Comparison of ENCODE assay signal across 14 mouse cellular contexts in genomic region chr15:3264293-3264692, GRCm38 (mm10). TPM values are rescaled to one million over a fixed set of nuclear protein-coding genes. Genes with fewer than 3 reads are reported as not detected.
"Had no signal": no experiment of that assay in that cellular context is flagged by ENCODE, and none has a peak within 500 bp of the region (broad histone marks: within the 10 kb centered on the region; RNA-seq: fewer than 3 reads in every experiment).

No protein-coding gene starts in this region.

- H3K27me3 ChIP-seq: kidney, embryonic 15.5 days; limb, embryonic 15.5 days; megakaryocyte, embryonic 14.5 days; neural tube, embryonic 12.5 days had no signal

- H3K4me1 ChIP-seq: megakaryocyte, embryonic 14.5 days had no signal

- H3K4me3 ChIP-seq: kidney, embryonic 15.5 days; left cerebral cortex, adult 2 months; limb, embryonic 15.5 days; megakaryocyte, embryonic 14.5 days; neural tube, embryonic 12.5 days had no signal

- H3K9me3 ChIP-seq: kidney, embryonic 15.5 days; limb, embryonic 15.5 days; megakaryocyte, embryonic 14.5 days; neural tube, embryonic 12.5 days had no signal

- ATAC-seq: intestine, embryonic 16.5 days had no signal

- DNase-seq: kidney, adult 2 months; kidney, postnatal 25 days; lung, adult 18-20 months; lung, postnatal 36 days; midbrain, embryonic 14.5 days had no signal

- H3K36me3 ChIP-seq: kidney, embryonic 15.5 days; limb, embryonic 15.5 days; neural tube, embryonic 12.5 days had no signal

- H3K27ac ChIP-seq: kidney, embryonic 15.5 days; left cerebral cortex, adult 2 months; limb, embryonic 15.5 days; liver, embryonic 14.5 days; neural tube, embryonic 12.5 days had no signal

- H3K9ac ChIP-seq: kidney, embryonic 15.5 days; limb, embryonic 15.5 days; liver, embryonic 14.5 days; neural tube, embryonic 12.5 days had no signal

- H3K4me2 ChIP-seq: kidney, embryonic 15.5 days; limb, embryonic 15.5 days; neural tube, embryonic 12.5 days had no signal

RNA-seq across cellular contexts. Expression of gene Ccdc152, which starts 39.0 kb away (rescaled TPM):
- total RNA-seq: layer of hippocampus, postnatal 25 days; left cerebral cortex, adult 2 months; left cerebral cortex, postnatal 14 days had no signal
- polyA plus RNA-seq: kidney, embryonic 15.5 days had no signal
